Mouse (Mus musculus) fibroblast of lung, adult 2 months (primary cell): Measurements from ENCODE around the gene Sumf2.

ENCODE experiments used
- DNase-seq: peaks from one replicate; pipeline ENCODE4 v3.0.0-alpha.2; 2011; ENCODE audit warnings: low read depth

The Sumf2 gene

DNA sequence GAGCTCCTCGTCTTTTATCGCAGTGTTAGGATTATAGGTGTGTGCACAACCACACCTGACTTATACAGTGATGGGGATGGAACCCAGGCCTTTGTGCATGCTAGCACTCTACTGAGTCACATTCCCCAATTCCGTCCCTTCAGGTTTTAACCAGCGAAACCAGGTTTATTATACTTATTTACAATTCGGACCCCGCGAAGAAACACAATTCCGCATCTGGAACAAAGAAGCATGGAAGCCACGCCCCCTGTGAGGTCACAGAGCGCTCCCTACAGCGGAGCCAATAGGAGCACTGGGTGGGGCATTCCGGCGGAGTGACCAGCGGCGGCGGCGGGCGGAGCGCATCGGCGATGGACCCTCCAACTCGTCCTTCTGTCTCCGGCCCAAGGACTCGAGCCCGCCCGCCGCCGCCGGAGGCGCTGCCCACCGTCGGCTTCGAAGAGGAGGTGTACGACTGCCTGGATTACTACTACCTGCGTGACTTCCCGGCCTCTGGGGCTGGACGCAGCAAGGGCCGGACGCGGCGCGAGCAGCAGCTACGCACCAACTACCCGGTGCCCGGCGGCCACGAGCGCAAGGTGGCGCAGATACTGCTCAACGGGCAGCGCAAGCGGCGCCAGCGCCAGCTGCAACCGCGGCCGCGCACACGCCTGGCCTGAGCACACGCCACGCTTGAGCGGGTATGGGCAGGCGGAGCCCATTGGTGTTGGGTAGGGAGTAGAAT lies 61.6 kb downstream of the Sumf2 start, which contains the start of gene Nupr1l:
TSS of gene Nupr1l (plus strand) at position 299 of the 724 bp plus-strand sequence.
- peak; percentile 51 for DNase-seq

DNA sequence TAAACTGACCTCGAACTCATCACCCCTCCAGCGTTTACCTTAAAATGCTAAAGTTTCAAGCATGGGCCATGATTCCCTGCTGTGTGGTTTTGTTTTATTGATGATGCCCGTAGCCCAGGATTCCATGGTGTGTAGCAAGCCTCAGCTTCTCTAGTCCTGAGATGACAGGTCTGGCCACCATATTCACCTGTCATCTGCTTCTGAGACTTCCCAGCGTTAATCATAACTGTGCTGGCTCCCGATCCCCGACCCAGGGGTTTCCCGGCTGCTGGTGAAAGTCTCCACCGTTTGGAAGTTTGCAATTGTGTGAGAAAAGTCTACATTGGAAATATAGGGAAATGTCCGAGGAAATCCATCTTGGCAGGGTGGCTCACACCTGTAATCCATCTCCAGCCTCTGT lies 62.4 kb downstream of the Sumf2 start:
- no peak for DNase-seq

DNA sequence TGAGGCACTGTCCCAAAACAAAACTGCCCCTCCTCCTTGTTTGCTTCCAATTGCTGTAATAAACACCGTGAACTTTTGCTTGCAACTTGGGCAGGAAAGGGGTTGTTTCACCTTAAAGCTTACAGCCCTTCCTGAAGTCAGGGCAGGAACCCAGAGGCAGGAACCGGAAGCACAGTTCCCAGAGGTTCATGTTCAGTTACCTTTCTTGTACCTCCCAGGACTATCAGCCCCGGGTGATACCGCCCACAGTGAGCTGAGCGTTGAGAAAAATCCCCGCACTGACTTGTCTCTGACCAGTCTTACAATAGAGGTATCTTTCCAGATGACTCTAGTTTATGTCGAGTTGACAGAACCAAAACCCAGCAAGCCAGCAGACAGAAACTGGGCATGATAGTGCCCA lies 62.8 kb downstream of the Sumf2 start:
- DNase-seq: no peak
